Comparison of ENCODE assay signal across 7 mouse cellular contexts in the genomic region with DNA sequence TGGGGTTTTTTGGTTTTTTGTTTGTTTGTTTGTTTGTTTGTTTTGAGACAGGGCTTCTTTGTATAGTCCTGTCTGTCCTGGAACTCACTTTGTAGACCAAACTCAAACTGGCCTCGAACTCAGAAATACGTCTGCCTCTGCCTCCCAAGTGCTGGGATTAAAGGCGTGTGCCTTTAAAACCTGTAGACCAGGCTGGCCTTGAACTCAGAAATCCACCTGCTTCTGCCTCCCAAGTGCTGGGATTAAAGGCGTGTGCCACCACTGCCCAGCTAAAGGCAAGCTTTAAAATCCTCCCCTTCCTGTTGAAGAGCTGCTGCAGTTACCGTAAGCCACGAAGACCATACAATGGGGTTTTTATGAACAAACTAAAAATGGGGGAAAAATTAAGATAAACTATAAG. TPM values are rescaled to one million over a fixed set of nuclear protein-coding genes. Genes with fewer than 3 reads are reported as not detected.
A peak's percentile ranks its signal among the peaks of the same experiment; 100 is the strongest.
DNase-seq lines count a peak whose midpoint lies in the region; ATAC-seq and TF ChIP-seq lines count a peak whose summit lies in the region.
"Not testable (repeated sequence)": the region's sequence is repeated elsewhere in the genome, so short reads cannot be mapped to it uniquely, and the experiment has no call there.

A gene (plus strand): TSS at position 301 of the 400 bp plus-strand sequence.

- TF ChIP-seq CTCF in bone marrow, adult 2 months (IDR thresholded peaks at IDR 0.05; ENCODE audit: control insufficient read depth, insufficient read depth, low read length); hindbrain, postnatal 0 days (IDR thresholded peaks at IDR 0.05; ENCODE audit: low read depth); left cerebral cortex, adult 2 months (IDR thresholded peaks at IDR 0.05); liver, postnatal 0 days (IDR thresholded peaks at IDR 0.05; ENCODE audit: low read depth): not testable (repeated sequence)

- H3K27ac ChIP-seq in bone marrow, adult 2 months (ENCODE audit: control insufficient read depth, insufficient read depth, low read depth, low read length, poor library complexity); forebrain, embryonic 14.5 days (ENCODE audit: low read depth, low read length); heart, embryonic 11.5 days (ENCODE audit: low read depth, low read length); hindbrain, postnatal 0 days; left cerebral cortex, adult 2 months; neural tube, embryonic 11.5 days (ENCODE audit: low read depth, low read length): not testable (repeated sequence)
- H3K27ac ChIP-seq in liver, postnatal 0 days (ENCODE audit: low read depth) = peak within 1 kb of the TSS; percentile 75

- not testable (repeated sequence) for TF ChIP-seq POLR2A in bone marrow, adult 2 months (IDR thresholded peaks at IDR 0.05; ENCODE audit: borderline replicate concordance, control insufficient read depth, low read depth, low read length)

- not testable (repeated sequence) for TF ChIP-seq EP300 in liver, postnatal 0 days (IDR thresholded peaks at IDR 0.05; ENCODE audit: low read depth)

- not testable (repeated sequence) for H3K36me3 ChIP-seq in forebrain, embryonic 14.5 days (ENCODE audit: control insufficient read depth, insufficient read depth, low read length); heart, embryonic 11.5 days (ENCODE audit: control insufficient read depth, insufficient read depth, low read length); hindbrain, postnatal 0 days (ENCODE audit: insufficient read depth, low read length); liver, postnatal 0 days (replicated peaks; ENCODE audit: insufficient read depth, low read length); neural tube, embryonic 11.5 days (ENCODE audit: control insufficient read depth, insufficient read depth, low read length)

- H3K4me1 ChIP-seq in bone marrow, adult 2 months (ENCODE audit: control insufficient read depth, insufficient read depth, low read length); forebrain, embryonic 14.5 days (ENCODE audit: control insufficient read depth, insufficient read depth, low read length); heart, embryonic 11.5 days (ENCODE audit: control insufficient read depth, insufficient read depth, low read length); hindbrain, postnatal 0 days (ENCODE audit: insufficient read depth, low read length); liver, postnatal 0 days (ENCODE audit: insufficient read depth); neural tube, embryonic 11.5 days (ENCODE audit: control insufficient read depth, insufficient read depth, low read length): not testable (repeated sequence)

- H3K27me3 ChIP-seq in forebrain, embryonic 14.5 days (replicated peaks; ENCODE audit: control insufficient read depth, insufficient read depth, low read length); heart, embryonic 11.5 days (ENCODE audit: control insufficient read depth, insufficient read depth, low read length); hindbrain, postnatal 0 days (ENCODE audit: insufficient read depth, low read length); liver, postnatal 0 days (ENCODE audit: insufficient read depth, low read length); neural tube, embryonic 11.5 days (ENCODE audit: control insufficient read depth, insufficient read depth, low read length): not testable (repeated sequence)

- not testable (repeated sequence) for ATAC-seq in forebrain, embryonic 14.5 days; heart, embryonic 11.5 days (replicated peaks; ENCODE audit: insufficient number of reproducible peaks, low FRiP score, low TSS enrichment); hindbrain, postnatal 0 days; liver, postnatal 0 days; neural tube, embryonic 11.5 days (ENCODE audit: insufficient read depth, low FRiP score, low TSS enrichment)

- intact Hi-C loops in left cerebral cortex, adult 2 months (cut with DNase I) = not testable (repeated sequence)

- not testable (repeated sequence) for H3K9ac ChIP-seq in forebrain, embryonic 14.5 days (ENCODE audit: low read length); heart, embryonic 11.5 days (ENCODE audit: low read depth, low read length); hindbrain, postnatal 0 days (replicated peaks; ENCODE audit: low read length); neural tube, embryonic 11.5 days (ENCODE audit: low read length)
- 0 out of 2 replicates have a peak within 1 kb of the TSS, but pooled peaks have one; percentile 17 for H3K9ac ChIP-seq in liver, postnatal 0 days (replicated peaks)

- not testable (repeated sequence) for DNase-seq in forebrain, embryonic 14.5 days (ENCODE audit: low spot score); hindbrain, postnatal 0 days (ENCODE audit: low spot score); left cerebral cortex, adult 2 months (ENCODE audit: extremely low spot score in 1 of 2, low spot score in 2 of 2); liver, postnatal 0 days; neural tube, embryonic 11.5 days (ENCODE audit: low spot score)

- whole genome bisulfite sequencing in bone marrow, adult 2 months = 81% methylated on average over 6 of the region's 6 CpGs
- 81% methylated on average over 6 of the region's 6 CpGs for WGBS in forebrain, embryonic 14.5 days
- 84% methylated on average over 6 of the region's 6 CpGs for WGBS in heart, embryonic 11.5 days (ENCODE audit: insufficient replicate concordance)
- 89% methylated on average over 6 of the region's 6 CpGs for WGBS in hindbrain, postnatal 0 days
- 81% methylated on average over 6 of the region's 6 CpGs for WGBS in liver, postnatal 0 days (ENCODE audit: insufficient replicate concordance)
- 87% methylated on average over 6 of the region's 6 CpGs for WGBS in neural tube, embryonic 11.5 days

- H3K9me3 ChIP-seq in forebrain, embryonic 14.5 days (replicated peaks; ENCODE audit: control insufficient read depth, low read length); heart, embryonic 11.5 days (replicated peaks; ENCODE audit: control insufficient read depth, low read length); hindbrain, postnatal 0 days (ENCODE audit: low read length); liver, postnatal 0 days (ENCODE audit: low read length); neural tube, embryonic 11.5 days (ENCODE audit: control insufficient read depth, low read length): not testable (repeated sequence)

- H3K4me3 ChIP-seq in bone marrow, adult 2 months (replicated peaks; ENCODE audit: control insufficient read depth, low read depth, low read length); forebrain, embryonic 14.5 days (ENCODE audit: low read depth, low read length); heart, embryonic 11.5 days (ENCODE audit: low read depth, low read length); hindbrain, postnatal 0 days (ENCODE audit: low read length); left cerebral cortex, adult 2 months; liver, postnatal 0 days (ENCODE audit: low read depth, low read length); neural tube, embryonic 11.5 days (ENCODE audit: low read depth, low read length): not testable (repeated sequence)

- not testable (repeated sequence) for H3K4me2 ChIP-seq in forebrain, embryonic 14.5 days (ENCODE audit: low read length); heart, embryonic 11.5 days; hindbrain, postnatal 0 days (ENCODE audit: low read depth, low read length); liver, postnatal 0 days (ENCODE audit: low read depth, low read length); neural tube, embryonic 11.5 days (ENCODE audit: low read depth)

RNA-seq across cellular contexts. Expression of the gene that starts here (rescaled TPM):
- 6.0 and 13.2 TPM in 2 replicates for polyA plus RNA-seq in bone marrow, adult 2 months (2011; ENCODE audit: insufficient read depth, insufficient read length, low replicate concordance, missing spikeins)
- polyA plus RNA-seq in forebrain, embryonic 14.5 days (2014; fragmentation: Nextera tagmentation; extraction: Ambion mirVana) = 29.0 and 32.6 TPM in 2 replicates
- polyA plus RNA-seq in heart, embryonic 11.5 days (2014; fragmentation: Nextera tagmentation; extraction: Ambion mirVana) = 35.8 TPM in 2 replicates
- total RNA-seq in hindbrain, postnatal 0 days (2014; rRNA removed) = 61.3 and 62.1 TPM in 2 replicates
- polyA plus RNA-seq in hindbrain, postnatal 0 days (2015; fragmentation: Nextera tagmentation; extraction: Ambion mirVana) = 19.5 and 21.2 TPM in 2 replicates
- total RNA-seq in left cerebral cortex, adult 2 months (2021) = 10 to 100 TPM; 43.5 to 51.8 TPM
- 16.2 and 17.3 TPM in 2 replicates for polyA plus RNA-seq in liver, postnatal 0 days (2015; fragmentation: Nextera tagmentation; extraction: Ambion mirVana)
- polyA plus RNA-seq in neural tube, embryonic 11.5 days (2014; fragmentation: Nextera tagmentation; extraction: Ambion mirVana) = 34.7 and 36.7 TPM in 2 replicates
